Mouse (Mus musculus): ENCODE measurements around the gene Olfr376.

GRCm38 (mm10) chr11:73370946-73371345, at the start of gene Olfr376:
- TF ChIP-seq GATA1 (IDR thresholded peaks at IDR 0.05; ENCODE audit: borderline replicate concordance, low read length) (no peak), FLI1 (IDR thresholded peaks at IDR 0.05; ENCODE audit: low read length) (no peak)

Data from megakaryocyte, embryonic 14.5 days (primary cell).